Mouse (Mus musculus): ENCODE results near the gene Eif3i.
"Not testable (repeated sequence)": the region's sequence is repeated elsewhere in the genome, so short reads cannot be mapped to it uniquely, and the experiment has no call there.

The Eif3i gene

GRCm38 (mm10) chr4:129576863-129577491 lies 23.5 kb downstream of the Eif3i start:
- in situ Hi-C loops (cut with MboI, MseI), result loop anchor here (10.0 to 25.0 kb wide), 2 partner anchors 862 to 1335 kb away; partner anchors contain the start of gene Laptm5

- in situ Hi-C loops (cut with MboI, MseI), result loop anchor here (10.0 to 25.0 kb wide), 2 partner anchors 861 to 1337 kb away; partner anchors contain the start of gene Laptm5
These were observed 25.1 kb downstream of the Eif3i start for GRCm38 (mm10) chr4:129575171-129575844.

- in situ Hi-C loops (cut with MboI, MseI), result loop anchor here (10.0 kb wide), 1 partner anchor 859 kb away; no protein-coding TSS in a partner anchor
These were observed 27.0 kb downstream of the Eif3i start, which contains the start of gene Lck for GRCm38 (mm10) chr4:129573430-129573829. Gene Lck (minus strand): TSS chr4:129573641.

GRCm38 (mm10) chr4:129573093-129573370 lies 27.4 kb downstream of the Eif3i start:
- in situ Hi-C loops (cut with MboI, MseI), result loop anchor here (10.0 kb wide), 1 partner anchor 858 kb away; no protein-coding TSS in a partner anchor

GRCm38 (mm10) chr4:129572236-129573092 lies 28.0 kb downstream of the Eif3i start:
- in situ Hi-C loops (cut with MboI, MseI), result loop anchor here (10.0 kb wide), 1 partner anchor 858 kb away; no protein-coding TSS in a partner anchor

- in situ Hi-C loops (cut with MboI, MseI), result loop anchor here (10.0 kb wide), 1 partner anchor 857 kb away; no protein-coding TSS in a partner anchor
These were observed 28.8 kb downstream of the Eif3i start for GRCm38 (mm10) chr4:129571551-129572084.

- in situ Hi-C loops (cut with MboI, MseI), result loop anchor here (10.0 kb wide), 1 partner anchor 855 kb away; no protein-coding TSS in a partner anchor
These were observed 30.4 kb downstream of the Eif3i start for GRCm38 (mm10) chr4:129570028-129570427.

- in situ Hi-C loops (cut with MboI, MseI), result no loop called here
These were observed 32.1 kb downstream of the Eif3i start for GRCm38 (mm10) chr4:129568366-129568765.

- in situ Hi-C loops (cut with MboI, MseI), result no loop called here
These were observed 35.3 kb downstream of the Eif3i start for GRCm38 (mm10) chr4:129565139-129565538.

GRCm38 (mm10) chr4:129563718-129564117 lies 36.7 kb downstream of the Eif3i start:
- in situ Hi-C loops (cut with MboI, MseI), result no loop called here

- in situ Hi-C loops (cut with MboI, MseI), result no loop called here
These were observed 39.3 kb downstream of the Eif3i start for GRCm38 (mm10) chr4:129561184-129561583.

- in situ Hi-C loops (cut with MboI, MseI), result loop anchor here (5.0 kb wide), 1 partner anchor 64 kb away; the partner anchor contains the start of gene Ccdc28b
These were observed 42.0 kb downstream of the Eif3i start for GRCm38 (mm10) chr4:129558321-129558955.

GRCm38 (mm10) chr4:129557256-129557808 lies 43.1 kb downstream of the Eif3i start:
- in situ Hi-C loops (cut with MboI, MseI), result loop anchor here (5.0 kb wide), 1 partner anchor 65 kb away; the partner anchor contains the start of gene Ccdc28b

GRCm38 (mm10) chr4:129556532-129557223 lies 43.8 kb downstream of the Eif3i start:
- in situ Hi-C loops (cut with MboI, MseI), result loop anchor here (5.0 kb wide), 1 partner anchor 66 kb away; the partner anchor contains the start of gene Ccdc28b

GRCm38 (mm10) chr4:129555862-129556531 lies 44.5 kb downstream of the Eif3i start:
- in situ Hi-C loops (cut with MboI, MseI), result loop anchor here (5.0 kb wide), 1 partner anchor 66 kb away; the partner anchor contains the start of gene Ccdc28b

GRCm38 (mm10) chr4:129555421-129555861 lies 45.0 kb downstream of the Eif3i start:
- in situ Hi-C loops (cut with MboI, MseI), result loop anchor here (5.0 kb wide), 1 partner anchor 67 kb away; the partner anchor contains the start of gene Ccdc28b

GRCm38 (mm10) chr4:129554512-129554911 lies 45.9 kb downstream of the Eif3i start:
- in situ Hi-C loops (cut with MboI, MseI), result not testable (repeated sequence)

GRCm38 (mm10) chr4:129550295-129550694 lies 50.2 kb downstream of the Eif3i start:
- in situ Hi-C loops (cut with MboI, MseI), result no loop called here

- in situ Hi-C loops (cut with MboI, MseI), result no loop called here
These were observed 51.1 kb downstream of the Eif3i start for GRCm38 (mm10) chr4:129549306-129549705.
